Mouse (Mus musculus): Measurements from ENCODE around the gene Sec14l5. TPM values are rescaled to one million over a fixed set of nuclear protein-coding genes. Genes with fewer than 3 reads are reported as not detected.

Gene Sec14l5
- polyA plus RNA-seq, 1 experiment from 2014 or later: not detected

DNA sequence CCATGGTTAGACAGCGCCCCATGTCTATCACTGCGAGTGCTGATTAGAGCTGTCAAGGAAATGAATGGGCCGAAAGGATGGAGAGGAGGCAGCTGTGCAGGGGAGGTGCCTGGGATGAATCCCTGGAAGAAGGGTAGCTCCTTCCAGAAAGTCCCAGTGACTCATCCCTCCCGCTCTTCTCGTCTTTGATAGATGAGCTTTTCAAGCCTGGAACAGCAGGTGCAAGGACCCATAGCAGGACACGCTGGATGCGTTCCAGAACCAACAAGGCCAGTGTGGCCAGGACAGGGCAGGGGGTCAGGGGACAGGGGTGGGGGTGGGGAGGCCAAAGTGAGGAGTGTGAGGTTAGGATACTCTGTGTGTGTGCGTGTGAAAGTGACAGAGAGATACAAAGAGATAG is 12.3 kb downstream of the Sec14l5 start:
- ATAC-seq (replicated peaks; ENCODE audit: low FRiP score, low read depth) (no peak), DNase-seq (ENCODE audit: low spot score) (no peak)
- no peaks in the 10 kb centered on the region for H3K9me3 ChIP-seq (replicated peaks; ENCODE audit: low read length)
- no peak overlapping the region for H3K4me2 ChIP-seq (ENCODE audit: low read length)
- TF ChIP-seq CTCF (IDR thresholded peaks at IDR 0.05; ENCODE audit: low read depth): no peak
- H3K4me3 ChIP-seq (replicated peaks; ENCODE audit: low read depth, low read length): no peak overlapping the region
- WGBS: 55% methylated on average over 8 of the region's 8 CpGs
- no peaks in the 10 kb centered on the region for H3K36me3 ChIP-seq (ENCODE audit: insufficient read depth, low read length)
- H3K27me3 ChIP-seq (ENCODE audit: insufficient read depth, low read length): no peaks in the 10 kb centered on the region
- no peaks in the 10 kb centered on the region for H3K4me1 ChIP-seq (replicated peaks; ENCODE audit: insufficient read depth, low read length)
- no peak overlapping the region for H3K27ac ChIP-seq
- H3K9ac ChIP-seq (ENCODE audit: low read depth, low read length): no peak overlapping the region

GRCm38 (mm10) chr16:5164327-5164726 is 17.4 kb downstream of the Sec14l5 start:
- Histone ChIP-seq H3K4me2 (ENCODE audit: low read length) (no peak overlapping the region), H3K4me3 (replicated peaks; ENCODE audit: low read depth, low read length) (no peak overlapping the region), H3K36me3 (ENCODE audit: insufficient read depth, low read length) (no peaks in the 10 kb centered on the region), H3K27ac (no peak overlapping the region), H3K27me3 (ENCODE audit: insufficient read depth, low read length) (no peaks in the 10 kb centered on the region), H3K9ac (ENCODE audit: low read depth, low read length) (no peak overlapping the region), H3K4me1 (replicated peaks; ENCODE audit: insufficient read depth, low read length) (no peaks in the 10 kb centered on the region), H3K9me3 (replicated peaks; ENCODE audit: low read length) (no peaks in the 10 kb centered on the region)
- 60% methylated on average over 6 of the region's 6 CpGs for WGBS
- no peak for ATAC-seq (replicated peaks; ENCODE audit: low FRiP score, low read depth)
- DNase-seq (ENCODE audit: low spot score): no peak
- no peak for TF ChIP-seq CTCF (IDR thresholded peaks at IDR 0.05; ENCODE audit: low read depth)

- Histone ChIP-seq H3K9me3 (replicated peaks; ENCODE audit: low read length) (no peaks in the 10 kb centered on the region), H3K9ac (ENCODE audit: low read depth, low read length) (no peak overlapping the region), H3K27ac (no peak overlapping the region), H3K4me1 (replicated peaks; ENCODE audit: insufficient read depth, low read length) (no peaks in the 10 kb centered on the region), H3K27me3 (ENCODE audit: insufficient read depth, low read length) (no peaks in the 10 kb centered on the region), H3K36me3 (ENCODE audit: insufficient read depth, low read length) (no peaks in the 10 kb centered on the region), H3K4me3 (replicated peaks; ENCODE audit: low read depth, low read length) (no peak overlapping the region), H3K4me2 (ENCODE audit: low read length) (no peak overlapping the region)
- WGBS: 86% methylated on average over 2 of the region's 2 CpGs
- DNase-seq (ENCODE audit: low spot score) (no peak), ATAC-seq (replicated peaks; ENCODE audit: low FRiP score, low read depth) (no peak)
- no peak for TF ChIP-seq CTCF (IDR thresholded peaks at IDR 0.05; ENCODE audit: low read depth)
Measured at GRCm38 (mm10) chr16:5168038-5168437, 21.1 kb downstream of the Sec14l5 start.

DNA sequence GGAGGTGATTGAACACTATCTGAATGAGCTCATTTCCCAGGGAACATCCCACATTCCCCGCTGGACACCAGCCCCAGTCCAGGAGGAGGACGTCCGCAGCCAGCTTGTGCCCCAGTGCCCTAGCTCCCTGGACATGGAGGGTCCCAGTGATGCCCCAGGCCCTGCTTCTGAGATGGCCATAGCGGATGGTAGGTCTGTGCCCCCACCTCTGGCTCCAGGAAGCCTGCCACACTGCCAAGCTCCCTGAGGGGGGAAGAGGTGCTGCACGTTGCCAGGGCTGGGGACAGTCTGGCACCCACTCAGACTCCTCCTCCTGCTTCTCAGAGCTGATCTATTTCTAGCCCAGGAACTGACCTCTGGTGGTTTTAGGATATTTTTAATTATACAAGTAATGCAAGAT is 21.9 kb downstream of the Sec14l5 start:
- WGBS: 61% methylated on average over 5 of the region's 5 CpGs
- DNase-seq (ENCODE audit: low spot score) (no peak), ATAC-seq (replicated peaks; ENCODE audit: low FRiP score, low read depth) (no peak)
- no peaks in the 10 kb centered on the region for H3K36me3 ChIP-seq (ENCODE audit: insufficient read depth, low read length)
- H3K4me1 ChIP-seq (replicated peaks; ENCODE audit: insufficient read depth, low read length): no peaks in the 10 kb centered on the region
- no peaks in the 10 kb centered on the region for H3K9me3 ChIP-seq (replicated peaks; ENCODE audit: low read length)
- no peak for TF ChIP-seq CTCF (IDR thresholded peaks at IDR 0.05; ENCODE audit: low read depth)
- no peak overlapping the region for H3K9ac ChIP-seq (ENCODE audit: low read depth, low read length)
- no peak overlapping the region for H3K4me2 ChIP-seq (ENCODE audit: low read length)
- H3K27ac ChIP-seq: no peak overlapping the region
- H3K4me3 ChIP-seq (replicated peaks; ENCODE audit: low read depth, low read length): no peak overlapping the region
- H3K27me3 ChIP-seq (ENCODE audit: insufficient read depth, low read length): no peaks in the 10 kb centered on the region

DNA sequence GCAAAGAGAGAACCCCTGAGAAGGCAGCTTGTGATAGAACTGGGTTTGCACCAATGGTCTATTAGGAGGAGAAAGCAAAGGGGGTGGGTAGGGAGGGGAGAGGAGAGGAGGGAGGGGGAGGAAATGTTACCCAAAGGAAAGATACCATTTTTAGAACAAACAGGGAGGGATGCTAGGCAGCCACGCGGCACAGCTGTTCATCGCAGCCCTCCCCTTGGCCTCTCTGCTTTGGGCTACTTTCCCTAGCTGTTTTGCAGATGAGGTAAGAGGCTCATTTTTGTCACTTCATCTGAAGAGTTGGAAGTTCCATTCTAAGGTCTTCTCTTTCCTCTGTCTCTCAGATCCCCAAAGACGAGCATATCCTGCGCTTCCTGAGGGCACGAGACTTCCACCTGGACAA is 25.7 kb downstream of the Sec14l5 start:
- DNase-seq (ENCODE audit: low spot score): no peak
- no peaks in the 10 kb centered on the region for H3K27me3 ChIP-seq (ENCODE audit: insufficient read depth, low read length)
- no peak for TF ChIP-seq CTCF (IDR thresholded peaks at IDR 0.05; ENCODE audit: low read depth)
- ATAC-seq (replicated peaks; ENCODE audit: low FRiP score, low read depth): no peak
- H3K9me3 ChIP-seq (replicated peaks; ENCODE audit: low read length): no peaks in the 10 kb centered on the region
- no peak overlapping the region for H3K4me2 ChIP-seq (ENCODE audit: low read length)
- no peak overlapping the region for H3K4me3 ChIP-seq (replicated peaks; ENCODE audit: low read depth, low read length)
- no peaks in the 10 kb centered on the region for H3K36me3 ChIP-seq (ENCODE audit: insufficient read depth, low read length)
- no peak overlapping the region for H3K9ac ChIP-seq (ENCODE audit: low read depth, low read length)
- WGBS: 91% methylated on average over 6 of the region's 6 CpGs
- no peaks in the 10 kb centered on the region for H3K4me1 ChIP-seq (replicated peaks; ENCODE audit: insufficient read depth, low read length)
- no peak overlapping the region for H3K27ac ChIP-seq

- no peak for TF ChIP-seq CTCF (IDR thresholded peaks at IDR 0.05; ENCODE audit: low read depth)
- no peaks in the 10 kb centered on the region for H3K4me1 ChIP-seq (replicated peaks; ENCODE audit: insufficient read depth, low read length)
- H3K36me3 ChIP-seq (ENCODE audit: insufficient read depth, low read length): no peaks in the 10 kb centered on the region
- H3K4me3 ChIP-seq (replicated peaks; ENCODE audit: low read depth, low read length): no peak overlapping the region
- H3K27ac ChIP-seq: no peak overlapping the region
- no peak for DNase-seq (ENCODE audit: low spot score)
- 84% methylated on average over 18 of the region's 18 CpGs for WGBS
- no peak overlapping the region for H3K4me2 ChIP-seq (ENCODE audit: low read length)
- H3K9me3 ChIP-seq (replicated peaks; ENCODE audit: low read length): no peaks in the 10 kb centered on the region
- H3K27me3 ChIP-seq (ENCODE audit: insufficient read depth, low read length): no peaks in the 10 kb centered on the region
- no peak overlapping the region for H3K9ac ChIP-seq (ENCODE audit: low read depth, low read length)
- no peak for ATAC-seq (replicated peaks; ENCODE audit: low FRiP score, low read depth)
Measured at GRCm38 (mm10) chr16:5183310-5183975, 36.5 kb downstream of the Sec14l5 start.

- WGBS: 53% methylated on average over 8 of the region's 8 CpGs
- H3K9ac ChIP-seq (ENCODE audit: low read depth, low read length): no peak overlapping the region
- no peaks in the 10 kb centered on the region for H3K36me3 ChIP-seq (ENCODE audit: insufficient read depth, low read length)
- H3K27ac ChIP-seq: no peak overlapping the region
- H3K27me3 ChIP-seq (ENCODE audit: insufficient read depth, low read length): no peaks in the 10 kb centered on the region
- no peaks in the 10 kb centered on the region for H3K4me1 ChIP-seq (replicated peaks; ENCODE audit: insufficient read depth, low read length)
- DNase-seq (ENCODE audit: low spot score) (no peak), ATAC-seq (replicated peaks; ENCODE audit: low FRiP score, low read depth) (no peak)
- H3K4me2 ChIP-seq (ENCODE audit: low read length): no peak overlapping the region
- TF ChIP-seq CTCF (IDR thresholded peaks at IDR 0.05; ENCODE audit: low read depth): no peak
- no peak overlapping the region for H3K4me3 ChIP-seq (replicated peaks; ENCODE audit: low read depth, low read length)
- no peaks in the 10 kb centered on the region for H3K9me3 ChIP-seq (replicated peaks; ENCODE audit: low read length)
Measured at GRCm38 (mm10) chr16:5184101-5184500, 37.2 kb downstream of the Sec14l5 start.

Measured in kidney, postnatal 0 days (tissue).